Mouse (Mus musculus): ENCODE results near the gene Kcnj16.

Gene Kcnj16

GRCm38 (mm10) chr11:110967762-110968135 is at the start of gene Kcnj16:
TSS of gene Kcnj16 (plus strand) at chr11:110968033.
- in situ Hi-C loops (cut with MboI, MseI), result no loop called here

- in situ Hi-C loops (cut with MboI, MseI), result no loop called here
Observed at GRCm38 (mm10) chr11:110918808-110919465, 48.9 kb upstream of the Kcnj16 start.

DNA sequence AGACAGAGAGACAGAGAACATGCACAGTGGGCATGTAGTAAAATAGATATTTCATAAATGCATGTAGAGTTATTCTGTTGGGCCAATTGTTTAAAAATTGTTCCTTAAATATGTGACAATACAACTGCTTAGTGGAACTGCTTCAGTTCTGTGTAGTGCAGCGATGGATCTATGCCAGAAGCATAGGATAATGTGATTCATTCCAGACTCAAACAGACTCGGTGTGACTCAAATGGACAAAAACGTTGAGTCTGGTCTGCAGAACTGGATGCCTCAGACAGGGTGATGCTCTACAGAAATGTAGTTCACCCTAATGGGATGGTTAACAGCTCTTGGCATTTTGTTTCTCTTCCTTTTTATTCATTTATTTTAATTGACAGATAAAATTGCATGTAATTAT is 32.1 kb upstream of the Kcnj16 start:
- in situ Hi-C loops (cut with MboI, MseI), result no loop called here

GRCm38 (mm10) chr11:110942280-110942679 is 25.6 kb upstream of the Kcnj16 start:
- in situ Hi-C loops (cut with MboI, MseI), result no loop called here

DNA sequence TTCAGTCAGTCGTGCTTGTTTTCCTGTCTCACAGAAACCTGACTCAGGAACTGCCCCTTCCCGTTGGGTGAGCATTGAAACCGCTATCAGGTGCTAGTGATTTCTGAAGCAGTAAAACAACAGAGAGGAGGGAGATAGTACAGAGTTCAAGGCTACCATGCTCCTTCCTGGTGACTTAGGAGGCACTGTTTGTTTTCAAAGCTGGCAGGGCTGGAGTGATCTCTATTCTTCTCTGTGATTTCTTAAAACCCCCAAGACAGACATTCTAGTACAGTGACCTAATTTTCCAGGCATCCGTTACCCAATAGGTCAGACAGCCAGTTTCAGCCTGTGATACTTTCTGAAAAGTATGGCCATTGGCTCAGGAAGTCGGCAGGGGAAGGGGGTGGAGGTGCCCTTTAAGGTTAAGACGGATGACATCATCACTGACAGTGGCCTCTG is 25.1 kb upstream of the Kcnj16 start:
- in situ Hi-C loops (cut with MboI, MseI), result no loop called here

DNA sequence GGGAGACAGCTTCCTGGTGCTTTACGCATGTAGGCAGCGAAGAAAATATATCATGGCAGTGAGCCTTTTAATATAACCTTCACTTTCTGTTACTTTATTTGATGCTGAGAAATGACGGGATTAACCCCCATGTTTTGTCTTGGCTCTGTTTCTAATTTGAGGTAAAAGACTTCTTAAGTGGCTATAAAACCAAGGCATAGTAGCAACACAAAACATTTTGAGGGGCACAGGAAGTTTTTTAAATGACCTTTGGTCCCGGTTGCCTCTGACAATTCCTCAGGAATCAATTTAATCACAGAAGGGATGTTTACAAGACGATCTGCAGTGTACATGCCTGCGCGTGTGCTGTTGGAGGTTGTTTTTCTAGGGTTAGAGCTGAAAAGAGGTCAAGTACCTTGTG is 11.2 kb upstream of the Kcnj16 start:
- in situ Hi-C loops (cut with MboI, MseI), result no loop called here

GRCm38 (mm10) chr11:110961592-110962021 is 6.2 kb upstream of the Kcnj16 start:
- in situ Hi-C loops (cut with MboI, MseI), result no loop called here

- in situ Hi-C loops (cut with MboI, MseI), result no loop called here
Observed at GRCm38 (mm10) chr11:110967019-110967761, 643 bp upstream of the Kcnj16 start.

DNA sequence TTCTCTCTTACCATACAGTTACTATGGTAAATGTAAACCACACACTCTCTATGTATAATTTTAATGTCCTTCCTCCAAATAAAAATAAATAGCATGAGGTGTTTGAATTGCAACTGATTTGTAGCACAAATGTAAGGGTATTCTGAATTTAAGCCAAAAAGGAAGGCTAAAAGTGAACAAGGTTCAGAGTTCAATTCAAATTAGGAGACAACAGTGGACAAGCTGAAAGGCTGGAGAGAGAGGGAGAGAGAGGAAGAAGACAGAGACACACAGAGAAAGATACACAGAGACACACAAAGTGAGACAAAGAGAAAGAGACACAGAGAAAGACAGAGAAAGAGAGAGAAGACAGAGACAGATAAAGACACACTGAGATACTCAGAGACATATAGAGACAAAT is 1.1 kb downstream of the Kcnj16 start:
- in situ Hi-C loops (cut with MboI, MseI), result no loop called here

GRCm38 (mm10) chr11:110985508-110985907 is 17.7 kb downstream of the Kcnj16 start:
- in situ Hi-C loops (cut with MboI, MseI), result no loop called here

- in situ Hi-C loops (cut with MboI, MseI), result no loop called here
Observed at GRCm38 (mm10) chr11:110985949-110986348, 18.1 kb downstream of the Kcnj16 start.

GRCm38 (mm10) chr11:110993616-110994015 is 25.8 kb downstream of the Kcnj16 start:
- in situ Hi-C loops (cut with MboI, MseI), result no loop called here

DNA sequence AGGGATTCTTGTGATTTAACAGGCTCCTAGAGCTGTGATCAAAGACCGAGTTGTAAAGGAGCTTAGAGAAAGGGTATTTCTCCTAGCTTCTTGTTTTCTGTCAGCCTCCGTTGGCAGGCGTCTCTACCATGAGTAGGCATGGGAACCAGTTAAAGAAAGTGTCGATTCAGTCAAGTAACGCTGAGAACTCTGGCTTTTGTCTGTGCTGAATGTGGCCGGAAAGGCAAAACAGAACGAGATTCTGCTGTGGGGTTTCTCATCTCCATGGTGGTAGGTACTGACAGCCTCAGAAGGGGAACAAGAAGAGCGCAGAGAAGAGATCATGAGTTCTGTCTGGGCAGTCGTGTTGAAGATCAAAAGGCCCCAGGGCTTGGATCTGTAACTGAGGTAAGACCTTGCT is 29.4 kb downstream of the Kcnj16 start:
- in situ Hi-C loops (cut with MboI, MseI), result no loop called here

- in situ Hi-C loops (cut with MboI, MseI), result no loop called here
Observed at GRCm38 (mm10) chr11:111005103-111005502, 37.3 kb downstream of the Kcnj16 start.

DNA sequence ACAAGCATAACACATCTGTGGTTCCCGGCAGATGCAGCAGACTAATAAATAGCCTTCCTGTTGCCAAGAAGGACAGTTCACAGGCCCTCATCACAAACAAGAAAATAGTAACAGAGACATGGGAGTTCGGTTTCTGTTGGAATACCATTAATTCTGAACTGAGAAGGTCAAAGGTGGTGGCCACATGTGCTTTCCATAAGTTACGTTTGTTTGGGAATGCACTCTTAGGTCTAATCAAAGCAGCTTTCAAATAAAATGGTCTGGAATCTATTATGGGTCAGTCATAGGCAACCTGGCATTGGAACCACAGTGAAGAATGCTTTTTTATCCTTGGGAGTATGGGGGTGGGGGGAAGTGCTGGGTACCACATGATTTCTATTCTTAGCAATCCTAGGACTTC is 41.6 kb downstream of the Kcnj16 start:
- in situ Hi-C loops (cut with MboI, MseI), result no loop called here

DNA sequence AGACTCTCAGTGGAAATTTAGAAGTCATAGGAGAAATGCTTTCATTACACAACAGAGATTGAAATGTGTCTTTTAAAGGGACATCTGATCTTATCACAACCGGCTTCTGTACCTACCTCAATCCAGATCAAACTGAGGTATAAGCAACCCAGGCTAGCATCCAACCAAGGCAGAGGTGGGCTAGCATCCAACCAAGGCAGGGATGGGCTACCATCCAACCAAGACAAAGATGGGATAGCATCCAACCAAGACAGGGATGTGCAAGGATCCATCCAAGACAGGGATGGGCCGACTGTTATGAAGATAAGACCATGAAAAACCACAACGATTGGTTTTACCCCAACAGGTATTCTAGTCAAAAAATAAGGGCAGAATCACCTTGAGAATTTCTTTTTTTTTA is 48.4 kb downstream of the Kcnj16 start:
- in situ Hi-C loops (cut with MboI, MseI), result no loop called here

DNA sequence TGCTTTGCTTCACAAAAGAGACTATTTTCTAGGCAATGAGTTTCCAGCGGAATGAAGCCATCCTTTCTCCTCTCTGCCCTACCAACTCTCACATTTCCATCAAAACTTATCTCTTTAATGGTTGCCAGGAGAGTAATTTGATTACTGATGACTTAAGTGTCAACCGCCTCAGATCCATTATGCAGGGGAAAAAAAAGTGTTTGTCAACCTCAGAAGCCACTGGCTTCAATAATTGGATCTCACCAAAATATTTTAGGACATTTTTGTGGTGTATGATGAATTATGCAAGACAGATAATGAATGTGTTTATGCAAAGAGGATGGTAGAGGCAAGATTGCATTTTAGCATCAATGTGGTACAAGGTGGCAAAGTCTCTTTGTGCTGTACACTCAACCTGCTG is 52.4 kb downstream of the Kcnj16 start:
- in situ Hi-C loops (cut with MboI, MseI), result no loop called here

GRCm38 (mm10) chr11:111022681-111023281 is 54.9 kb downstream of the Kcnj16 start:
- in situ Hi-C loops (cut with MboI, MseI), result no loop called here

- in situ Hi-C loops (cut with MboI, MseI), result loop anchor here (10.0 kb wide), 1 partner anchor 507 kb away; no protein-coding TSS in a partner anchor
Observed at GRCm38 (mm10) chr11:111042175-111042574, 74.3 kb downstream of the Kcnj16 start.

DNA sequence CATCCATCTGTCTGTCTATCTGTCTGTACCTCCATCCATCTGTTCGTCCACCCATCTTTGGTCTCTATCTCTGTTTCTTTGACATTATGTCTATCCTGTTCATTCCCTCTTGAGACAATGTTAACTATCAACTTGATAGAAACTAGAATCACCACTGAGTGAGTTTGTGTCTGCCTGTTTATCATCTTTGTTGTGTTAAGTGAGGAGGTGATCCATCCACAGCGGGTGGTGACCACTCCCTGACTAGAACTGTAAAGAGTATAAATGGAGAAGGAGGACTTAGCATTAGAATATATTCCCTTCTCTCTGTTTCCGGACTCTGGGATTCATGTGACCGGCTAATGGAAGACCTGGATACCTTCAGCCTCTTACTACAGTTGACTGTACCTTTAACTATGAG is 75.5 kb downstream of the Kcnj16 start:
- in situ Hi-C loops (cut with MboI, MseI), result loop anchor here (10.0 kb wide), 1 partner anchor 508 kb away; no protein-coding TSS in a partner anchor

DNA sequence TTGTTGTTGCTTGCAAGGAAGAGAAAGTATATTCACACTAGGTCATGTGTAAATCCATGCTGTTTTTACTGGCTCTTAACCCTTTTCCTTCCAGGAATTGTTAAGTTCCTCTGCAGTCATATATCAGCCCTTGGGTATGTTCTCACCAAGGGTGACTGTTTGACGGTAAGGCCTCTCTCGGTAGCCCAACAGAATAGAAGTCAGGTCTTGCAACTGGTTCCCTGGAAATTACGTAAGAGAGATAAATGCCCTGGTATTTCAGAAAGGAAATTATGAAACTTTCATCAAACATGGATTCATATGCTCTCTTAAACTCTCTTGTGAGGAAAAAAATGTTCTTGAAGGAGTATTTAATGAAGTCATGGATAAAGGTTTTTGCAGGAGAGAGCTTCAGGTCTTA is 86.4 kb downstream of the Kcnj16 start:
- in situ Hi-C loops (cut with MboI, MseI), result no loop called here
